Mouse (Mus musculus) MEL (cell line): ENCODE measurements around the gene Ccdc50.

Experiments
- BHLHE40 ChIP-seq: IDR thresholded peaks from 2 replicates; pipeline ENCODE4 v1.6.1; 2012; ENCODE audit warnings: low read depth, mild to moderate bottlenecking, inconsistent platforms, low read length, improper control_type of control experiment, borderline replicate concordance
- CTCF ChIP-seq, 3 experiments: IDR thresholded peaks in 2 of 3; conservative IDR thresholded peaks in 1 of 3; 2 replicates each; pipeline ENCODE4 v1.5.1; 2011 to 2012; ENCODE audit warnings: low read length in 3 of 3, low read depth in 2 of 3, mild to moderate bottlenecking in 2 of 3, improper control_type of control experiment in 1 of 3, inconsistent platforms in 1 of 3, mixed read lengths in 1 of 3, moderate library complexity in 1 of 3; ENCODE audit not compliant: control insufficient read depth in 1 of 3, insufficient read depth in 1 of 3, poor library complexity in 1 of 3, severe bottlenecking in 1 of 3
- ELF1 ChIP-seq: IDR thresholded peaks from 2 replicates; pipeline ENCODE4 v1.6.1; 2014; ENCODE audit warnings: low read depth, mild to moderate bottlenecking, inconsistent platforms, low read length, improper control_type of control experiment, moderate library complexity
- GATA1 ChIP-seq: IDR thresholded peaks from 2 replicates; pipeline ENCODE4 v1.6.1; 2011; ENCODE audit warnings: low read depth, low read length, improper control_type of control experiment
- MAZ ChIP-seq: IDR thresholded peaks from 2 replicates; pipeline ENCODE4 v1.6.1; 2012; ENCODE audit warnings: low read depth, mild to moderate bottlenecking, inconsistent platforms, low read length, improper control_type of control experiment
- POLR2A ChIP-seq, 2 experiments: IDR thresholded peaks; 2 replicates each; pipeline ENCODE4 v1.6.1; 2011 to 2012; ENCODE audit warnings: low read length in 2 of 2, mild to moderate bottlenecking in 2 of 2, control low read depth in 1 of 2, improper control_type of control experiment in 1 of 2, low read depth in 1 of 2, moderate library complexity in 1 of 2; ENCODE audit not compliant: control insufficient read depth in 1 of 2, insufficient read depth in 1 of 2, poor library complexity in 1 of 2
- POLR2AphosphoS5 ChIP-seq: IDR thresholded peaks from 2 replicates; pipeline ENCODE4 v1.6.1; 2012; ENCODE audit warnings: low read depth, borderline replicate concordance, mild to moderate bottlenecking, inconsistent platforms, low read length, moderate library complexity, mixed read lengths
- ZC3H11A ChIP-seq: IDR thresholded peaks from 2 replicates; pipeline ENCODE4 v1.6.1; 2012; ENCODE audit warnings: low read depth, mild to moderate bottlenecking, inconsistent platforms, low read length, improper control_type of control experiment
- ZMIZ1 ChIP-seq: IDR thresholded peaks from 2 replicates; pipeline ENCODE4 v1.6.1; 2012; ENCODE audit warnings: low read depth, mild to moderate bottlenecking, inconsistent platforms, low read length, improper control_type of control experiment, moderate library complexity

- no peak for TF ChIP-seq ZC3H11A
- TF ChIP-seq BHLHE40 = no peak
- TF ChIP-seq CTCF (IDR thresholded peaks at IDR 0.05 in 2 of 3, conservative IDR thresholded peaks at IDR 0.05 in 1 of 3; ENCODE audit: control insufficient read depth in 1 of 3, insufficient read depth in 1 of 3, low read depth in 2 of 3, low read length in 3 of 3, poor library complexity in 1 of 3, severe bottlenecking in 1 of 3) = no peak
- no peak for TF ChIP-seq GATA1
- TF ChIP-seq MAZ = no peak
- no peak for TF ChIP-seq ELF1
- no peak for TF ChIP-seq ZMIZ1
- no peak for TF ChIP-seq POLR2AphosphoS5
- no peak for TF ChIP-seq POLR2A (IDR thresholded peaks at IDR 0.05; ENCODE audit: control insufficient read depth in 1 of 2, insufficient read depth in 1 of 2, low read depth in 1 of 2, low read length in 2 of 2, poor library complexity in 1 of 2)
These were observed 46.4 kb downstream of the Ccdc50 start for GRCm38 (mm10) chr16:27435034-27435433.
